Mouse (Mus musculus) G1E (cell line): ENCODE results near the gene Otud1. TPM values are rescaled to one million over a fixed set of nuclear protein-coding genes. Genes with fewer than 3 reads are reported as not detected.

Source experiments
- ATAC-seq: 2 replicates; pipeline ENCODE4 v1.8.0; 2016; ENCODE audit warnings: mild to moderate bottlenecking; ENCODE audit not compliant: insufficient number of reproducible peaks, poor library complexity, low FRiP score, severe bottlenecking; ENCODE audit errors: extremely low read depth
- DNase-seq: peaks from one replicate; pipeline ENCODE4 v3.0.0; 2012; ENCODE audit warnings: low spot score
- H3K27me3 ChIP-seq: 2 replicates; pipeline ENCODE4 v1.6.1; 2012; ENCODE audit warnings: mild to moderate bottlenecking, low read length, inconsistent platforms; ENCODE audit not compliant: insufficient read depth
- H3K36me3 ChIP-seq: replicated peaks from 2 replicates; pipeline ENCODE3; 2012; ENCODE audit warnings: mild to moderate bottlenecking, inconsistent platforms
- H3K4me1 ChIP-seq: 2 replicates; pipeline ENCODE4 v1.6.1; 2012; ENCODE audit warnings: low read depth, low read length, inconsistent platforms, mixed read lengths; ENCODE audit not compliant: insufficient read depth
- H3K4me3 ChIP-seq: 2 replicates; pipeline ENCODE4 v1.5.1; 2012; ENCODE audit warnings: low read depth, mild to moderate bottlenecking, inconsistent platforms, low read length, moderate library complexity, mixed read lengths
- H3K9me3 ChIP-seq: replicated peaks from 2 replicates; pipeline ENCODE4 v1.6.1; 2012; ENCODE audit warnings: inconsistent platforms
- CTCF ChIP-seq: IDR thresholded peaks from 2 replicates; pipeline ENCODE4 v1.5.1; 2012; ENCODE audit warnings: low read depth, low read length, inconsistent platforms, mixed read lengths
- GATA1 ChIP-seq: IDR thresholded peaks from 2 replicates; pipeline ENCODE4 v1.6.1; 2012; ENCODE audit warnings: borderline replicate concordance, low read length, inconsistent platforms, mixed read lengths
- GATA2 ChIP-seq: IDR thresholded peaks from 2 replicates; pipeline ENCODE4 v1.6.1; 2012; ENCODE audit warnings: low read depth, low read length, inconsistent platforms, borderline replicate concordance
- POLR2AphosphoS5 ChIP-seq: IDR thresholded peaks from 2 replicates; pipeline ENCODE4 v1.6.1; 2012; ENCODE audit warnings: low read depth, low read length, inconsistent platforms; ENCODE audit not compliant: insufficient replicate concordance
- TAL1 ChIP-seq: conservative IDR thresholded peaks from 2 replicates; pipeline ENCODE4 v1.6.1; 2012; ENCODE audit warnings: low read depth, low read length, inconsistent platforms, mixed read lengths
- polyA plus RNA-seq: library from polyadenylated mRNA; stranded (reverse); fragments of >175 nt; gene quantifications from 2 replicates; pipeline ENCODE4 v1.2.3, GENCODE M21; 2012
- total RNA-seq, 2 experiments: library from RNA; stranded (forward) in 1 of 2; stranded (reverse) in 1 of 2; fragments of 200-1000 nt in 1 of 2; fragments of >200 nt in 1 of 2; fragmentation: Nextera tagmentation in 1 of 2; gene quantifications; 2 replicates each; pipeline ENCODE4 v1.2.3; 2014 to 2017

Gene Otud1
- not detected in 2 replicates for total RNA-seq (2014; fragmentation: Nextera tagmentation)
- 0.05 TPM in 1 of 2 replicates, not detected in the other for total RNA-seq (2017)
- polyA plus RNA-seq: not detected in 2 replicates

GRCm38 (mm10) chr2:19657158-19657874 is at the start of gene Otud1:
Gene Otud1, plus strand, starts transcription at chr2:19657752.
- Histone ChIP-seq H3K36me3 (no peaks in the 10 kb centered on the region), H3K27me3 (peaks cover 3% of the 10 kb centered on the region; the same call in 1 of the 2 replicates), H3K9me3 (peaks cover 20% of the 10 kb centered on the region), H3K4me1 (no peaks in the 10 kb centered on the region), H3K4me3 (no peak within 1 kb of the TSS; the same call in 1 of the 2 replicates)
- ATAC-seq: no peak
- DNase-seq: no peak
- no peak for TF ChIP-seq POLR2AphosphoS5
- no peak for TF ChIP-seq GATA2
- no peak for TF ChIP-seq CTCF
- TF ChIP-seq TAL1: no peak
- TF ChIP-seq GATA1: no peak

GRCm38 (mm10) chr2:19607852-19608251 is 49.7 kb upstream of the Otud1 start:
- Histone ChIP-seq H3K4me1 (no peaks in the 10 kb centered on the region), H3K27me3 (no peaks in the 10 kb centered on the region), H3K4me3 (no peak overlapping the region), H3K9me3 (no peaks in the 10 kb centered on the region), H3K36me3 (no peaks in the 10 kb centered on the region)
- ATAC-seq: no peak
- no peak for TF ChIP-seq TAL1
- no peak for TF ChIP-seq CTCF
- TF ChIP-seq POLR2AphosphoS5: no peak
- TF ChIP-seq GATA2: no peak
- no peak for TF ChIP-seq GATA1
- DNase-seq: no peak

GRCm38 (mm10) chr2:19608410-19609073 is 49.0 kb upstream of the Otud1 start:
- Histone ChIP-seq H3K27me3 (no peaks in the 10 kb centered on the region), H3K4me1 (no peaks in the 10 kb centered on the region), H3K36me3 (no peaks in the 10 kb centered on the region), H3K9me3 (no peaks in the 10 kb centered on the region), H3K4me3 (no peak overlapping the region)
- TF ChIP-seq GATA2 (no peak), TAL1 (no peak), POLR2AphosphoS5 (no peak), GATA1 (no peak), CTCF (no peak)
- no peak for ATAC-seq
- DNase-seq: no peak

- no peak overlapping the region for H3K4me3 ChIP-seq
- DNase-seq (no peak), ATAC-seq (no peak)
- H3K27me3 ChIP-seq: no peaks in the 10 kb centered on the region
- H3K36me3 ChIP-seq: no peaks in the 10 kb centered on the region
- no peaks in the 10 kb centered on the region for H3K9me3 ChIP-seq
- TF ChIP-seq CTCF (no peak), GATA1 (no peak)
- H3K4me1 ChIP-seq: no peaks in the 10 kb centered on the region
Observed at GRCm38 (mm10) chr2:19622041-19622440, 35.5 kb upstream of the Otud1 start.

- no peaks in the 10 kb centered on the region for H3K9me3 ChIP-seq
- no peaks in the 10 kb centered on the region for H3K4me1 ChIP-seq
- DNase-seq (no peak), ATAC-seq (no peak)
- no peaks in the 10 kb centered on the region for H3K27me3 ChIP-seq
- TF ChIP-seq GATA2 (no peak), TAL1 (no peak), POLR2AphosphoS5 (no peak), CTCF (no peak), GATA1 (no peak)
- H3K36me3 ChIP-seq: no peaks in the 10 kb centered on the region
- H3K4me3 ChIP-seq: no peak overlapping the region
Observed at GRCm38 (mm10) chr2:19627044-19627443, 30.5 kb upstream of the Otud1 start.

GRCm38 (mm10) chr2:19627920-19628608 is 29.5 kb upstream of the Otud1 start:
- H3K4me3 ChIP-seq: no peak overlapping the region
- DNase-seq (no peak), ATAC-seq (no peak)
- no peaks in the 10 kb centered on the region for H3K36me3 ChIP-seq
- TF ChIP-seq GATA2: no peak
- no peak for TF ChIP-seq CTCF
- no peak for TF ChIP-seq GATA1
- no peak for TF ChIP-seq TAL1
- no peak for TF ChIP-seq POLR2AphosphoS5
- no peaks in the 10 kb centered on the region for H3K27me3 ChIP-seq
- H3K4me1 ChIP-seq: no peaks in the 10 kb centered on the region
- no peaks in the 10 kb centered on the region for H3K9me3 ChIP-seq
